Mouse (Mus musculus) spleen, postnatal 0 days (tissue): ENCODE measurements around the gene Adad1. TPM values are rescaled to one million over a fixed set of nuclear protein-coding genes. Genes with fewer than 3 reads are reported as not detected.

Experiments used
- polyA plus RNA-seq: library from polyadenylated mRNA; unstranded; fragments of >200 nt; fragmentation: Nextera tagmentation; extraction: Ambion mirVana; gene quantifications from 2 replicates; pipeline ENCODE4 v1.2.1, GENCODE M21; 2015

Gene Adad1
- 0.06 TPM in 1 of 2 replicates, not detected in the other for polyA plus RNA-seq

DNA sequence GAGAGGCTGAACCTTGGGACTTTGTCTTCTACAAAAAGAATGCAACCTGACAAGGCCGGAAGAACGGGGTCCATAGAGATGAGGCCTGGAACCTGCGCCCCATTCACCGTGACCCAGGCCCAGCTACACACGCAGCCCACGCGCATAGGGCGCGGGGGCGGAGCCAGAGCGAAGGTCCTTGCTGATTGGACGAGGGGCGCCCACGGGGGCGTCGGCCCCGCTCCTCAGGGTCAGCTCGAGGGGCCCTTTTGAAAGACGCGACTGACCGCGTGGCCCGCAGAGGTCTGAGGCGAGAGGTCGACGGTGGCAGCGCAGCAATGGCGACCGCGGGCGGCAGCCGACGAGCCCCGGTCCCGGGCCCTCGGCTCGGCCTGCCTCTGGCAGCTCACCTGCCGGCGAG, at the start of gene Adad1:
TSS of gene Adad1 (plus strand) at position 122 of the 400 bp plus-strand sequence.

DNA sequence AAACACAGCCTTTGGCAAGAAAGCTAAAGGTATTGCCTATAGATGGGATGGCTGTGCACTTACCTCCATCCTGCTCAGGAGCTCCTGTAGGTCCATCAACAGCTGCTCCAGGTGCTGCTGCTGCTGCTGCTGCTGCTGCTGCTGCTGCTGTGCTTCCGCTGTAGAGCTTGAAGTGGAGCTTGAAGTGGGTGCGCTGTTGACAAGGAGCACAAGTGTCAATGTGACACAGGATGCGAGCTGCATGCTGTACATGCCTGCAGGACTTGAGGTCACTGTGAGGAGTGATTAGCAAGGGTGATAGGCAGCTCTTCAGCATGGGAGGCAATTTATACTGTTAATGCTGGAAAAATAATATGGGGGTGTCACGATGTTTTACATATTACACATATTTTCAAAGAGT, 62.3 kb downstream of the Adad1 start, which contains the start of gene Il2:
TSS of gene Il2 (minus strand) at position 305 of the 400 bp plus-strand sequence.

Other genes with a start within 250 kb of the Adad1 start
- 27.1 and 31.4 TPM in 2 replicates for gene 4932438A13Rik, start 200.4 kb upstream of the Adad1 start, polyA plus RNA-seq
- 0.19 and 0.23 TPM in 2 replicates for gene Il2, start 62.4 kb downstream of the Adad1 start, polyA plus RNA-seq
- gene Il21, start 169.1 kb downstream of the Adad1 start, polyA plus RNA-seq, result not detected in 2 replicates
- 6.5 and 6.8 TPM in 2 replicates for gene Bbs12, start 249.0 kb downstream of the Adad1 start, polyA plus RNA-seq
- 4.0 and 5.6 TPM in 2 replicates for gene Cetn4, start 249.2 kb downstream of the Adad1 start, polyA plus RNA-seq